Mouse (Mus musculus) neural tube, embryonic 14.5 days (tissue): Measurements from ENCODE around the gene Timmdc1. TPM values are rescaled to one million over a fixed set of nuclear protein-coding genes. Genes with fewer than 3 reads are reported as not detected.

Source experiments
- ATAC-seq: fragments of 200-750 bp; cut with Nextera tagmentation; 2 replicates; pipeline ENCODE4 v1.8.0; 2017; ENCODE audit warnings: low read depth, mild to moderate bottlenecking, moderate TSS enrichment, moderate library complexity
- H3K27ac ChIP-seq: fragments of 300-500 bp; sonication (generic); 2 replicates; pipeline ENCODE4 v1.5.1; 2014; ENCODE audit warnings: low read depth, mild to moderate bottlenecking, control low read depth, low read length, moderate library complexity, mixed read lengths
- H3K27me3 ChIP-seq: fragments of 300-500 bp; sonication (generic); 2 replicates; pipeline ENCODE4 v1.6.1; 2014; ENCODE audit warnings: low read length; ENCODE audit not compliant: control insufficient read depth, insufficient read depth
- H3K36me3 ChIP-seq: fragments of 300-500 bp; sonication (generic); 2 replicates; pipeline ENCODE4 v1.6.1; 2014; ENCODE audit warnings: low read length, mixed read lengths; ENCODE audit not compliant: control insufficient read depth, insufficient read depth
- H3K4me1 ChIP-seq: fragments of 300-500 bp; sonication (generic); 2 replicates; pipeline ENCODE4 v1.6.1; 2014; ENCODE audit warnings: low read length; ENCODE audit not compliant: control insufficient read depth, insufficient read depth
- H3K4me2 ChIP-seq: fragments of 300-500 bp; sonication (generic); 2 replicates; pipeline ENCODE4 v1.6.1; 2014; ENCODE audit warnings: mild to moderate bottlenecking, low read depth, low read length, control low read depth
- H3K4me3 ChIP-seq: fragments of 300-500 bp; sonication (generic); 2 replicates; pipeline ENCODE4 v1.5.1; 2014; ENCODE audit warnings: low read depth, low read length, control low read depth, mixed read lengths
- H3K9ac ChIP-seq: fragments of 300-500 bp; sonication (generic); replicated peaks from 2 replicates; pipeline ENCODE4 v1.6.1; 2014; ENCODE audit warnings: low read depth, mild to moderate bottlenecking, control low read depth, low read length, mixed read lengths
- H3K9me3 ChIP-seq: fragments of 300-500 bp; sonication (generic); 2 replicates; pipeline ENCODE4 v1.6.1; 2016; ENCODE audit warnings: low read length; ENCODE audit not compliant: control insufficient read depth
- WGBS: fragments of 180-500 bp; shearing (Covaris S2); extraction: QIAGEN DNeasy Blood & Tissue Kit; methylation state at CpG from one replicate; pipeline ENCODE4 v1.1.7; 2014; 5-methylcytosine and 5-hydroxymethylcytosine counted together
- polyA plus RNA-seq: library from polyadenylated mRNA; unstranded; fragments of >200 nt; fragmentation: Nextera tagmentation; extraction: Ambion mirVana; gene quantifications from 2 replicates; pipeline ENCODE4 v1.2.1, GENCODE M21; 2014

Gene Timmdc1
- polyA plus RNA-seq, 1 experiment from 2014 or later, result 33.2 TPM

DNA sequence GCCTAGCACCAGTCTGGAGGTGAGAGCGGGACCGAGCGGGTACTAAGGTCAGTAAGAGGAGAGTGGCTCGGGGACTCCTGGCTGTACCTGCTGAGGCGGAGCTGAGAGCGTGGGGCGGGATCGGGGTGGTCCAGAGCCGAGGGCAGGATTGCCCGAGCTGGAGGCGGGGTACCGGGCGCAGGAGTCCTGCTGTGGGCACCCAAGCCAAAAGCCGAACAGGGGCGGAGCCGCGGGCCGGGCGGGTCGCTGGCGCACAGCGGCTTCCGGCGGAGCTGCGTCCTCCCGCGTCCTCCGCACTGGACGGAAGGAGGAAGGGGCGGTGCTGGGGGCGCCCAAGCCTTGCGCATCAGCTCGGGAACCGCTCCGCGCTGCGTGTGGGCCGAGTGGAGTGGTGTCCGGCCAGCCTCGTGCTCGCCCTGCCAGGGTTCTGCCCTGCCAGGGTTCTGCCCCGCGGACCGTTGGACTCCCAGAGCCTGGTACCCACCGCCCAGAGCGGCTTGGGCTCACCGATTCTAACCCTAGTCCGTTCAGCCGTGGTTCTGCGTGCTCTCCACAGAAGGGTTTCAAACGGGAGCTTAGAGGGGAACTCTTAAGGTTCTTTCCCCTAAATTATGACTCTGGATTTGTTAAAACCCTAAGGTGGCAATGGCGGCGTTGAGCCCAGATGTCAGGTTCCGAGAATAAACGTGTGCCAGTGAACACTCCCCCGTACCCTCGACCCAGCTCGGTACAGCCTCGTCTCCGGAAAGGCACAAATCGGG is 69.8 kb downstream of the Timmdc1 start, which contains the start of gene Adprh:
TSS of gene Adprh (minus strand) at position 262 of the 761 bp plus-strand sequence.
- no peaks in the 10 kb centered on the region for H3K27me3 ChIP-seq
- peaks cover 12% of the 10 kb centered on the region for H3K36me3 ChIP-seq
- no peaks in the 10 kb centered on the region for H3K9me3 ChIP-seq
- H3K27ac ChIP-seq, result peak within 1 kb of the TSS; percentile 84
- peak; percentile 98 for ATAC-seq
- peak within 1 kb of the TSS; percentile 63 for H3K4me2 ChIP-seq
- H3K4me1 ChIP-seq, result peaks cover 12% of the 10 kb centered on the region; the same call in 1 of the 2 replicates
- WGBS, result under 1% methylated on average over 56 of the region's 61 CpGs
- peak within 1 kb of the TSS; percentile 79 for H3K4me3 ChIP-seq
- H3K9ac ChIP-seq, result peak within 1 kb of the TSS; percentile 94

DNA sequence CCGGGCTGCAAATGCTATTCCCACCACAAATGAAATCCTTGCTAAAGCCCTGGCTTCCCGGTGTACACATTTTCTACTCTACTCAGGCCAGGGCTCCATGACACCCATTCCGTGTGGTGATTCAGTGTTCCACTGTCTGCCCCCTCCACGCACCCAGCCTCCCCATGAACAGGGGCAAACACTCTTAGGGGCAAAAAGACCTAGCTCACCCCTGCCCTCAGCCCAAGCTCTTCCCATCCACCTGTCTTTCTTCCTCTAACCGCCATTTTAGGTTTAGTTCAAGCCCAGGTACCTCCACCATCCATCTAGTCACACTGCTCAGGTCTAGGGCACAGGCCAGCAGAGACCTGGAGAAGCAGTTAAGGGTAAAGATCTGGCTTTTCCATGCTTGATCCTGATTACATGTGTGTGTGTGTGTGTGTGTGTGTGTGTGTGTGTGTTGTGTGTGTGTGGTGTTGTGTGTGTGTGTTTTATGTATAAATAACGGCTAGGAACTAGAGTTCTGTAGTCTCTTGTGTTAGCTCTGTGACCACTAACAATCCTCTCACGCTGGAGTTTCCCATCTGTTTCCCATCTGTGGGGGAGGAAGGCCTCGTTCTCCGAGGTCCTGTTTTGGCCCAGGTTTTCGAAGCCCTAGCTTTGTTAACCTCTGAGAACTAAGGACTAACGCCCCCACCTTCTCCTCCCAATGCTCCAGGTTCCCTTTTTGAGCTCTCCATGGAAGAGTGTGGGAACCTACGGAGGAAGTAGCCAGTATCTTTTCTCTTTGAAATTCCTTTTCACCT is 70.8 kb downstream of the Timmdc1 start:
- Histone ChIP-seq H3K27me3 (no peaks in the 10 kb centered on the region), H3K9ac (peak overlapping the region; percentile 94), H3K4me2 (peak overlapping the region; percentile 63), H3K4me1 (peaks cover 12% of the 10 kb centered on the region; the same call in 1 of the 2 replicates), H3K4me3 (peak overlapping the region; percentile 79), H3K36me3 (peaks cover 22% of the 10 kb centered on the region), H3K9me3 (no peaks in the 10 kb centered on the region), H3K27ac (peak overlapping the region; percentile 84)
- 49% methylated on average over 12 of the region's 12 CpGs for WGBS
- ATAC-seq, result peak; percentile 2; the same call in 1 of the 2 replicates

DNA sequence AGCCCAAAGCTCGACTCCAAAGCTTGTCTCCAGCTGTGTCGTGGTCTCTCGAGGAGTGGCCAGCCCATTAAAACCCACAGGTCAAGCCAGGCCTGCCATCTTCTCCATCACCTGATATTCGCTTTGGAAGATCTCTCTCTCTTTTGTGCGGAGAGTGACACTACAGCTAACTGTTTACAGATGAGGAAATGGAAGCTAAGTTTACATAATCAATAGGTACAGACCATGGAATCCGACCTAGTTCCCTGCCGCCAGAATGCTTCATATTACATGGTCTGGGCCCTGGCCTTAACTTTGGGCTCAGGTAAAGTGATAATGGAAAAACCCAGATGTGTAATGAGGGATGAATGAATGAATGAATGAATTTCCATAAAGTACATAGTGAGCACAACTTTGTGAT is 71.8 kb downstream of the Timmdc1 start:
- Histone ChIP-seq H3K4me2 (no peak overlapping the region), H3K36me3 (peaks cover 26% of the 10 kb centered on the region), H3K9ac (no peak overlapping the region), H3K4me1 (peaks cover 12% of the 10 kb centered on the region; the same call in 1 of the 2 replicates), H3K27ac (no peak overlapping the region), H3K4me3 (no peak overlapping the region), H3K27me3 (no peaks in the 10 kb centered on the region), H3K9me3 (no peaks in the 10 kb centered on the region)
- WGBS, result 91% methylated on average over 7 of the region's 7 CpGs
- no peak for ATAC-seq

DNA sequence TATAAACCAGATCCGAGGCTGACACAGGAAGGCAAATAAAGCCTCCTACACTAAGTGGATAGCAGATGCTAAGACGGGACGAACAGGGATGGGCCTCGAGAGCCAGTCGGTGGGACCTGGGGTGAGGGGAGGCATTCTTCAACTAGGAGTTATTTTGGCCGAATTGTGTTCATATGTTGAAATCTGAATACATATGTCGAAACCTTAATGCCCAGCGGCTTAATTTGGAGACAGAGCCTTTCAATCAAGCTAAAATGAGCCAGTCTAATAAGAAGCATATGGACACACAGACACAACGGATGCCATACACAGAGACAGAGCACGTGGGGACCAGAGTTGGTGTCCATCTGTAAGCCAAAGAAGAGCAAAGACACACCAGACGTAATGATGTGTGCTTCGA is 74.0 kb downstream of the Timmdc1 start:
- H3K4me3 ChIP-seq, result no peak overlapping the region
- H3K36me3 ChIP-seq, result peaks cover 35% of the 10 kb centered on the region
- peaks cover 12% of the 10 kb centered on the region; the same call in 1 of the 2 replicates for H3K4me1 ChIP-seq
- H3K9me3 ChIP-seq, result no peaks in the 10 kb centered on the region
- no peaks in the 10 kb centered on the region for H3K27me3 ChIP-seq
- no peak overlapping the region for H3K9ac ChIP-seq
- H3K4me2 ChIP-seq, result no peak overlapping the region
- WGBS, result 96% methylated on average over 12 of the region's 12 CpGs
- H3K27ac ChIP-seq, result no peak overlapping the region
- no peak for ATAC-seq

Other genes starting within 250 kb of the Timmdc1 start
- not detected in 2 replicates for gene Nr1i2, start 227.8 kb downstream of the Timmdc1 start, polyA plus RNA-seq
- 0.62 and 0.66 TPM in 2 replicates for gene Maats1, start 180.5 kb downstream of the Timmdc1 start, polyA plus RNA-seq
- 82.0 and 91.6 TPM in 2 replicates for gene Cox17, start 175.7 kb downstream of the Timmdc1 start, polyA plus RNA-seq
- not detected in 2 replicates for gene Gm21987, start 175.6 kb downstream of the Timmdc1 start, polyA plus RNA-seq
- 0.62 and 0.71 TPM in 2 replicates for gene Popdc2, start 160.5 kb downstream of the Timmdc1 start, polyA plus RNA-seq
- 0.47 and 0.70 TPM in 2 replicates for gene Pla1a, start 89.5 kb downstream of the Timmdc1 start, polyA plus RNA-seq
- gene Adprh, start 70.0 kb downstream of the Timmdc1 start, polyA plus RNA-seq, result 130 and 141 TPM in 2 replicates
- 0.67 and 0.74 TPM in 2 replicates for gene Cd80, start 67.1 kb downstream of the Timmdc1 start, polyA plus RNA-seq
- 57.0 and 64.2 TPM in 2 replicates for gene Poglut1, start 27.6 kb upstream of the Timmdc1 start, polyA plus RNA-seq
- gene Tmem39a, start 36.0 kb upstream of the Timmdc1 start, polyA plus RNA-seq, result 30.8 and 44.0 TPM in 2 replicates
- 3.8 and 7.8 TPM in 2 replicates for gene Arhgap31, start 190.6 kb upstream of the Timmdc1 start, polyA plus RNA-seq
- gene B4galt4, start 219.6 kb upstream of the Timmdc1 start, polyA plus RNA-seq, result 32.7 and 34.9 TPM in 2 replicates